ENCODE assay signal across 9 mouse cellular contexts in genomic region chr8:36346682-36347324, GRCm38 (mm10).
A peak's percentile ranks its signal among the peaks of the same experiment; 100 is the strongest.
DNase-seq lines count a peak whose midpoint lies in the region; ATAC-seq and TF ChIP-seq lines count a peak whose summit lies in the region.
"Had no signal": no experiment of that assay in that cellular context is flagged by ENCODE, and none has a peak within 500 bp of the region (broad histone marks: within the 10 kb centered on the region; RNA-seq: fewer than 3 reads in every experiment).

No protein-coding gene starts in this region.

- DNase-seq in A20 (ENCODE audit: low read depth, low spot score): peak; percentile 76
- peak; percentile 89 for DNase-seq in adrenal gland, postnatal 10 days
- DNase-seq in embryonic facial prominence, embryonic 10.5 days (ENCODE audit: low spot score): peak; percentile 81
- peak; percentile 81 for DNase-seq in heart, embryonic 10.5 days (ENCODE audit: low spot score)
- DNase-seq in kidney, postnatal 36 days: peak; percentile 87 to 94
- DNase-seq in liver, postnatal 0 days: peak; percentile 86
- DNase-seq in testis, postnatal 10 days (ENCODE audit: low spot score): peak; percentile 88

- ATAC-seq in liver, postnatal 0 days: peak; percentile 79
- ATAC-seq in neural tube, embryonic 15.5 days (ENCODE audit: low FRiP score): peak; percentile 47; the same call in 1 of the 2 replicates

- H3K4me2 ChIP-seq in liver, postnatal 0 days (ENCODE audit: low read depth, low read length): no peak overlapping the region
- H3K4me2 ChIP-seq in neural tube, embryonic 15.5 days: no peak overlapping the region
- H3K4me2 ChIP-seq: embryonic facial prominence, embryonic 12.5 days had no signal

- no peak for TF ChIP-seq EP300 in liver, postnatal 0 days (IDR thresholded peaks at IDR 0.05; ENCODE audit: low read depth)

- H3K27ac ChIP-seq in embryonic facial prominence, embryonic 10.5 days (replicated peaks): no peak overlapping the region
- no peak overlapping the region for H3K27ac ChIP-seq in heart, embryonic 10.5 days
- H3K27ac ChIP-seq in liver, postnatal 0 days (ENCODE audit: low read depth): no peak overlapping the region
- H3K27ac ChIP-seq in neural tube, embryonic 15.5 days (replicated peaks): no peak overlapping the region
- H3K27ac ChIP-seq: embryonic facial prominence, embryonic 12.5 days had no signal

- 51% methylated on average over 7 of the region's 7 CpGs for WGBS in embryonic facial prominence, embryonic 10.5 days
- WGBS in heart, embryonic 10.5 days: 45% methylated on average over 7 of the region's 7 CpGs
- 45% methylated on average over 7 of the region's 7 CpGs for WGBS in liver, postnatal 0 days (ENCODE audit: insufficient replicate concordance)
- WGBS in neural tube, embryonic 15.5 days: 55% methylated on average over 7 of the region's 7 CpGs

- H3K27me3 ChIP-seq in embryonic facial prominence, embryonic 10.5 days (replicated peaks; ENCODE audit: low read depth, poor library complexity, severe bottlenecking): no peaks in the 10 kb centered on the region
- no peaks in the 10 kb centered on the region for H3K27me3 ChIP-seq in heart, embryonic 10.5 days (ENCODE audit: insufficient read depth, poor library complexity, severe bottlenecking)
- H3K27me3 ChIP-seq in liver, postnatal 0 days (ENCODE audit: insufficient read depth, low read length): no peaks in the 10 kb centered on the region
- H3K27me3 ChIP-seq in neural tube, embryonic 15.5 days (replicated peaks): no peaks in the 10 kb centered on the region
- H3K27me3 ChIP-seq: embryonic facial prominence, embryonic 12.5 days had no signal

- no peaks in the 10 kb centered on the region for H3K9me3 ChIP-seq in embryonic facial prominence, embryonic 10.5 days
- no peaks in the 10 kb centered on the region for H3K9me3 ChIP-seq in heart, embryonic 10.5 days
- no peaks in the 10 kb centered on the region for H3K9me3 ChIP-seq in liver, postnatal 0 days (ENCODE audit: low read length)
- no peaks in the 10 kb centered on the region for H3K9me3 ChIP-seq in neural tube, embryonic 15.5 days (replicated peaks)
- H3K9me3 ChIP-seq: embryonic facial prominence, embryonic 12.5 days had no signal

- no peak overlapping the region for H3K4me3 ChIP-seq in embryonic facial prominence, embryonic 10.5 days
- H3K4me3 ChIP-seq in heart, embryonic 10.5 days: no peak overlapping the region
- no peak overlapping the region for H3K4me3 ChIP-seq in liver, postnatal 0 days (ENCODE audit: low read depth, low read length)
- no peak overlapping the region for H3K4me3 ChIP-seq in neural tube, embryonic 15.5 days (replicated peaks)
- H3K4me3 ChIP-seq: embryonic facial prominence, embryonic 12.5 days had no signal

- TF ChIP-seq CTCF in liver, postnatal 0 days (IDR thresholded peaks at IDR 0.05; ENCODE audit: low read depth): peak; percentile 99

- H3K36me3 ChIP-seq in embryonic facial prominence, embryonic 10.5 days (replicated peaks): no peaks in the 10 kb centered on the region
- H3K36me3 ChIP-seq in heart, embryonic 10.5 days: no peaks in the 10 kb centered on the region
- H3K36me3 ChIP-seq in liver, postnatal 0 days (replicated peaks; ENCODE audit: insufficient read depth, low read length): no peaks in the 10 kb centered on the region
- no peaks in the 10 kb centered on the region for H3K36me3 ChIP-seq in neural tube, embryonic 15.5 days
- H3K36me3 ChIP-seq: embryonic facial prominence, embryonic 12.5 days had no signal

- no peaks in the 10 kb centered on the region for H3K4me1 ChIP-seq in embryonic facial prominence, embryonic 10.5 days
- no peaks in the 10 kb centered on the region for H3K4me1 ChIP-seq in heart, embryonic 10.5 days
- H3K4me1 ChIP-seq in liver, postnatal 0 days (ENCODE audit: insufficient read depth): no peaks in the 10 kb centered on the region
- 0 out of 2 replicates have a peak, but pooled peaks cover 3% of the 10 kb centered on the region for H3K4me1 ChIP-seq in neural tube, embryonic 15.5 days
- H3K4me1 ChIP-seq: embryonic facial prominence, embryonic 12.5 days had no signal

- H3K9ac ChIP-seq in liver, postnatal 0 days (replicated peaks): no peak overlapping the region
- no peak overlapping the region for H3K9ac ChIP-seq in neural tube, embryonic 15.5 days (replicated peaks)
- H3K9ac ChIP-seq: embryonic facial prominence, embryonic 12.5 days had no signal
